Mouse (Mus musculus): ENCODE data around the gene Pex19.

Pex19 gene

DNA sequence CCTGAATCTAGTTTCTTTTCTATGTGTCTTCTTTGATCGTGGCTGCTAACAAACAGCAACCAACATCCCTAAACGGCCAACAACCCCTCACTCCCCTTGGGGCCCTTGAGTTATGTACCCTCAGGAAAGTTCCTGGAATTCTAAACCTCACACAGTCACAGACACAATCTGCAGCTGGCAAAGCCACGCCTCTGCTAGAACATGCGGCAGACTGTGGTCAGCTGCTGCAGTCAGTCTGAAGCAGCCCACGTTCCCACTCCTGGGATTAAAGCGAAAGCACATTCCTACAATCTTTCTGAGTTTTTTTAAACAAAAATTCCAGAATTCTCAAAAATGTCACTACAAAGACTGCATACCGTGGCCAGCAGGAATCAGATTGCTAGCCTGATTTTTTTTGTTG, 7.0 kb downstream of the Pex19 start:
- no peak for DNase-seq (ENCODE audit: extremely low spot score, low spot score)

DNA sequence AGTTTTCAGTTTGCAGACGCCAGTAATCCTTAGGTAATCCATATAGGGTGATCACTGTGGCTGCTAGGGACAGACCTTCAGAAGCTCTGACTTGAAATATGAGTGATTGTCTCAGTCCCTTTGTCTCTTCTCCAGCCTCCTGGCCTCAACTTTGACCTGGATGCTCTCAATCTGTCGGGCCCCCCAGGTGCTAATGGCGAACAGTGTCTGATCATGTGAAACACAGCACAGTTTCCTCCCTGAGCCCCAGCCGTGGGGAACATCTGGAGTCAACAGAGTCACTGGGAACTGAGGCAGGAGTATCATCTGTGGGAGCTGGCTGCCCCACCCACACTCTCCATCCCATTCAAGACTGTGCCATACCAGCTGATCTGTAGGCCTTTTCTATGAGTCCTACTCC, 7.5 kb downstream of the Pex19 start:
- DNase-seq (ENCODE audit: extremely low spot score, low spot score): no peak

- no peak for DNase-seq (ENCODE audit: extremely low spot score, low spot score)
Measured at GRCm38 (mm10) chr1:172140160-172140559, 13.6 kb downstream of the Pex19 start.

- no peak for DNase-seq (ENCODE audit: extremely low spot score, low spot score)
Measured at GRCm38 (mm10) chr1:172140825-172141224, 14.3 kb downstream of the Pex19 start.

DNA sequence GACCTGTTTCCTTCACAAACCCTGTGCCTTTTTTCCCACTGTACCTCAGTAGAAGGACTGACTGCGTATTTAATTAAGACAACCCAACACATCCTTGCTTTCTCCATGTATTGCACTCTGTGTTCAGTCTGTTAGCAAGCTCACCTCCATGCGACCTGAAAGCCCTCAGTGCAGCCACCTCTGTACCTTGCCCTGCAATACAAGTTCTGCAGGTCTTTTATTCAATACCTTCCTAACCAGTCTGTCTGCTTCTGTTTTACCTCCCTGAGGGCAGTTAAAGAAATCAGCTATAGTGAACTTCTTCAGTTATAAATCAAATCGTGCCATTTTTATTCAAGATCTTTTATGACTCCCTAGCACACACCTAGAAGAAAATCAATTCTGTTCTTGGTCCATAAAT, 15.0 kb downstream of the Pex19 start:
- DNase-seq (ENCODE audit: extremely low spot score, low spot score): no peak

DNA sequence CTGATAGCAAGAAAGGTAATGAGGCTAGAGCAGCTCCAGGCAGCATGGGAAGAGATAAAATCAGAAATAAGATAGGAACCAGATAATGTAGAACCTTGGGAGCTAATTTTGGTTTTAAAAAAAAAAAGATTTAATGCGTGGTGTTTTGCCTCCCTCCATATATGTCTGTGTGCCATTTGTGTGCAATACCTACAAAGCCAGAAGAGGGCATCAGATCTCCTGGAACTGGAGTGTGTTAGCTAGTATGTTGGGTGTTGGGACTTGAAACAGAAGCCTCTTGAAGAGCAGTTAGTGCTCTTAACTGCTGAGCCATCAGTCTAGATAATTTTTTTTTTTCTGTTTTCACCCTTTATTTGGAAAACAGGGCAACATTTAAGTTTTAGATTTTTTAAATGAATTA, 17.0 kb downstream of the Pex19 start:
- no peak for DNase-seq (ENCODE audit: extremely low spot score, low spot score)

GRCm38 (mm10) chr1:172147835-172148278, 21.3 kb downstream of the Pex19 start, which contains the start of gene Dcaf8:
TSS of gene Dcaf8 (plus strand) at chr1:172148084.
- DNase-seq (ENCODE audit: extremely low spot score, low spot score): peak; percentile 96

- DNase-seq (ENCODE audit: extremely low spot score, low spot score): peak; percentile 76
Measured at GRCm38 (mm10) chr1:172148279-172148954, 21.9 kb downstream of the Pex19 start.

DNA sequence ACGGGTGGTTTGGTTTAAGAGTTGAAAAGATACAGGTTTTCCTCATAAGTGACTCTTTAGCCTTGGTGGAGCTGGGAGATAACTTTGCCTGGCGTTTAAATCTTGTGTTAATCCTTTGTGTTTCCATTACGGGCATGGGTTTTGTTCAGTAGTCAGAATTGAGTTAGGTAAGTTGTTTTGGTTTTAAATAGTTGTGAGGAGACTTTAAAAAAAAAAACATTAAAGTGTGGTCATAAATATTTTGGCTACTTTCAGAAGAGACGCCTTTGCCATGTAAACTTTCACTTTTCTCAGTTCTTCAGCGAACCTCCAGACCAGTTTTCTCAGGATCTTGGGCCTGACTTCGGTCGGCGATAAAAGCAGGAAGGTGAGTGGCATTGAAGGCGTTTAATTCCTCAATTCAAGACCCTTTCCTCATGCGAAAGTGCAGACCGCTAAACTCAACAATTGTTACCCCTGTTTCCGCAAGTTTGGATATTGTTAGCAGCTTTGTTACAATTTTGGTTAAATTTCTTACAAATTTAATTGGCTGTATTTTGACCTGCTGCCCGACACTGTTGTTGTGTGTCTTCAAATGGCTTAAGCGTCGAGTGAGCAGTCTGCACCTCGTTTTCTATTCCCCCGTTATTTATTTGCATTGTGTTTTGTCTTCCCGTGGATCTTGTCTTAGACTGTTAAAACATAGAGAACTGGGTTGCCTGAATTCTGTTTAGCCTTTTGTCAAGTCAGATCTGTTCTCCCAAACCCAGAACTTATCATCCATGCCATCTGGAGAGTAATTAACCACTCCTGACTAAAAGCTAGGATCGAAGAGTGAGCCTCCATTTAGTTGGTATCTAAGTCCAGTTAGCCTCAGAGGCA, 22.6 kb downstream of the Pex19 start:
- no peak for DNase-seq (ENCODE audit: extremely low spot score, low spot score)

DNA sequence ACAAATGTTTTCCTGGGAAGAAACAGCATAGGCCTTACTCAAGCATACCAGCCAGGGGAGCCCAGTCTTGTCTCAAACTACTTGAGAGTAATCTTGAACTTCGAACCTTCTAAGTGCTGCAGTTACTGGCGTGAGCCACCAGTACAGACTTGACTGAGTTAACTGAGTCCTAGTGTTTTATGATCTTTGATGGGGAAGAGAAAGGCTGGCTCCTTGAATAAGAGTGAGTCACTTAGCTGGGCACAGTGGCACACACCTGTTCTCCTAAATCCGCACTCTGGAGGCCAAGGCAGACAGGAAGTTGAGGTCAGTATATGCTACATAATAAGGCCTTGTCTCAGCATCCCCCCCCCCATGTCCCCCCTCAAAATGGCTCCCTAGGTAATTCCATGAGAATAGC, 28.0 kb downstream of the Pex19 start:
- no peak for DNase-seq (ENCODE audit: extremely low spot score, low spot score)

- DNase-seq (ENCODE audit: extremely low spot score, low spot score): no peak
Measured at GRCm38 (mm10) chr1:172155518-172155917, 29.0 kb downstream of the Pex19 start.

DNA sequence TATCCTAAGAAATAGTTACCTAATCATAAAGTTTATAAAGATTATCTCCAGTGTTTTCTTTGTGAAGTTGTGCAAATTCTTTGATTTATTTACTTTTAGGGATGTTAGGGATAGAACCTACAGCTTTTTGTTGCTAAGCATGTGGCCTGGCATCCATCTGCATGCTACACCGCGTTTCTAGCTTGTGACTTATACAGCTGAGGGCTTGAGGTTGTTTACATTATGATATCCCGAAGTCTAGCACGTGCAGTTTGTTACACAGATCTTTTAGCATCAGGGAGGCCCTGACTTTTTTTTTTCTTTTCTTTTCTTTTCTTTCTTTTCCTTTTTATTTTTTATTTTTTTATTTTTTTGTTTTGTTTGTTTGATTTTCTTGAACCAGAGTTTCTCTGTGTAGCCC, 33.4 kb downstream of the Pex19 start:
- DNase-seq (ENCODE audit: extremely low spot score, low spot score): no peak

- no peak for DNase-seq (ENCODE audit: extremely low spot score, low spot score)
Measured at GRCm38 (mm10) chr1:172160508-172160907, 34.0 kb downstream of the Pex19 start.

- no peak for DNase-seq (ENCODE audit: extremely low spot score, low spot score)
Measured at GRCm38 (mm10) chr1:172162009-172162408, 35.5 kb downstream of the Pex19 start.

- DNase-seq (ENCODE audit: extremely low spot score, low spot score): no peak
Measured at GRCm38 (mm10) chr1:172162959-172163358, 36.4 kb downstream of the Pex19 start.

GRCm38 (mm10) chr1:172167911-172168310, 41.4 kb downstream of the Pex19 start:
- no peak for DNase-seq (ENCODE audit: extremely low spot score, low spot score)

GRCm38 (mm10) chr1:172169809-172170208, 43.3 kb downstream of the Pex19 start:
- DNase-seq (ENCODE audit: extremely low spot score, low spot score): no peak

- no peak for DNase-seq (ENCODE audit: extremely low spot score, low spot score)
Measured at GRCm38 (mm10) chr1:172172381-172172780, 45.8 kb downstream of the Pex19 start.

GRCm38 (mm10) chr1:172173181-172173580, 46.6 kb downstream of the Pex19 start:
- DNase-seq (ENCODE audit: extremely low spot score, low spot score): no peak

- DNase-seq (ENCODE audit: extremely low spot score, low spot score): no peak
Measured at GRCm38 (mm10) chr1:172177791-172178190, 51.2 kb downstream of the Pex19 start.

DNA sequence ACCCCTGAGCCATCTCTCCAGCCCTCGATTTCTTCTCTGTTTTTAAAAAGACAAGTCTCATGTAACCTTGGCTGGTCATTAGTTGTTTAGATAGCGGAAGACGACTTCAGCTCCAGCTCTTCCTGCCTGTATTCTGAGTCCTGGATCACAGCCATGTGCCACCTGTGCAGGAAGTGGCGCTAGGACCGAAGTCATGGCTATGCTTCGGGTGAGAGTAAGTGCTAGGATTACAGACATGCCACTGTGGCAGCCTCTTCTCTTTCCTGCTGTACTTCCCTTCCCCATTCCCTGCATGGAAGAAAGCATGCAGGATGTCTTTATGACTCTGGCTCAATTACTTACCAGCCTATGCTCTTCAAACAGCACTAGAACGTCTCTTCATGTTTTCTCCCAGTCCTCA, 52.5 kb downstream of the Pex19 start:
- DNase-seq (ENCODE audit: extremely low spot score, low spot score): no peak

DNA sequence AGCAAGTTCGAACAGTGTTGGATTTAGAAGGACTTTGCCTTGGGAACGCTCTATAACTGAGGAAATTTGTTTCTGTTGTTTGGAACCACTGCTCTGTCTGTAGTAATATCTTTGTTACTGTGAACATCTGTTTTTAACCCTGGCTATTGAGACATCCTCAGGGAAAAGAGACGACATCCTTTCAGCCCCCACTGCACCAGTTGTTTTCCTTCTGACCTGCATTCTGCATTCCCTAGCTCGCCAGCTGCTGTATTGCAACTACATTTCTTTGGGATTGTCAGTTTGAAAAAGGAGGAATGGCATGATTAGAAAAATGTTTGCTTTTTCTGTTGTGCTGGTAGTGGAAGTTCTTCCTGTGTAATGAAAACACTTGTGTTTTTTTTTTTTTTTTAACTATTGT, 54.3 kb downstream of the Pex19 start:
- DNase-seq (ENCODE audit: extremely low spot score, low spot score): no peak

DNA sequence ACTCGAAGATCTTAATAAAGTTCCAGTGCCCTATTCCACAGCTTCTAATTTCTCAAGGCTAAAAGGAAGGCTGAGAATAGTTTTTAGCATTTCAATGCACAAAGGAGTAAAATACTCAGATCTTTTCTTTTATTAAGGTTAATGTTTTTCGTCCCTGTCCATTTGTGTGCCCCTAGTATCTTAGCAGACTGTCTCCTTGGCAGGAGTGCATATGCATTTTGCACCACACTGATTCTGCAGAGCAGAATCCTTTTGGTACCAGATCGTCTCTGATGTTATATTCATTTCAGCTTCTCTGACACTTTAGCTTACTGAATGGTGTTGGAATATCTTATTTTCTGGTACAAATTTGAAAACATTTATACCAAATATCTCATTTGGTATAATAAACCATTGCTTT, 55.2 kb downstream of the Pex19 start:
- DNase-seq (ENCODE audit: extremely low spot score, low spot score): no peak
